Mouse (Mus musculus): ENCODE measurements around the gene Gm13287.
"Not testable (repeated sequence)": the region's sequence is repeated elsewhere in the genome, so short reads cannot be mapped to it uniquely, and the experiment has no call there.

The Gm13287 gene

DNA sequence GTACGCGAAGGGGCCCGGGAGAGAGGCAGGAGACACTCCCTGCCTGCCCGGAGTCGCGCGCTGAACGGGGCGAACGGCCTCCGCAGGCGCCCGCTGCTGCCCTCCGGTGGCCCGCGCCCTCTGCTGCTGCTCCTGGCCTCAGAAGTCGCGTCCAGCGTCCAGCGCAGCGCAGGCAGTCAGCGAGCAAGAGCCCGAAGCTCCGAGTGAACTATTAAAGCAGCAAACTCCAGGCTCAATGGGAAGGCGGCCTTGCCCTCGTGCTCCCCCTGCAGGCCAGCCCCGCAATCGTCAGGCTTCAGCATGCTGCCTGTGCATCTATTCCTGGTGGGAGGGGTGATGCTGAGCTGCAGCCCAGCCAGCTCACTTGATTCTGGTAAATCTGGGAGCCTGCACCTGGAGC, 6.0 kb upstream of the Gm13287 start, which contains the start of gene Gm13279:
Gm13279 (plus strand) TSS at position 301 of the 400 bp plus-strand sequence.
- DNase-seq (ENCODE audit: low spot score), result not testable (repeated sequence)

DNA sequence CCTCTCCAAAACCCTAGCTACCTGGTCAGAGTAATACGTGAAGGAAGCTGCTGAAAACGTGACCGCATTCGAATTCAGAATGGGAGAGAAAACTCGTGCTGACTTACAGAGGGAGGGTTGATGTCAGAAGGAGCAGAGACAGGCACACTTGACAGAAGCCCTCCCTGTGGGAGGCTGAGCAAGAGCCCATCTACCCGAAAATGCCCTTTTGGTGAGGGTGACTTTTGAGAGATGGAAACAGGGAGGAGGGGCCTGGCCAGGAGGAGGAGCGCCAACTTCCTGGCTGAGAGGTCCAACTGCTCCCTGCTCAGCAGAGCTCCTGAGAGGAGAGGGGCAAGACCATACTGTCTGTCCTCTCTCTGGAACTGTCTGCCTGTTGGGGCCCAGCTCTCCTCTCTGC, 3.7 kb upstream of the Gm13287 start, which contains the start of gene Gm13285:
Gm13285 (plus strand) TSS at position 301 of the 400 bp plus-strand sequence.
- not testable (repeated sequence) for DNase-seq (ENCODE audit: low spot score)

DNA sequence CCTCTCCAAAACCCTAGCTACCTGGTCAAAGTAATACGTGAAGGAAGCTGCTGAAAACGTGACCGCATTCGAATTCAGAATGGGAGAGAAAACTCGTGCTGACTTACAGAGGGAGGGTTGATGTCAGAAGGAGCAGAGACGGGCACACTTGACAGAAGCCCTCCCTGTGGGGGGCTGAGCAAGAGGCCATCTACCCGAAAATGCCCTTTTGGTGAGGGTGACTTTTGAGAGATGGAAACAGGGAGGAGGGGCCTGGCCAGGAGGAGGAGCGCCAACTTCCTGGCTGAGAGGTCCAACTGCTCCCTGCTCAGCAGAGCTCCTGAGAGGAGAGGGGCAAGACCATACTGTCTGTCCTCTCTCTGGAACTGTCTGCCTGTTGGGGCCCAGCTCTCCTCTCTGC, 2.2 kb downstream of the Gm13287 start, which contains the start of gene Gm13288:
Gm13288 (plus strand) TSS at position 301 of the 400 bp plus-strand sequence.
- DNase-seq (ENCODE audit: low spot score), result not testable (repeated sequence)

DNA sequence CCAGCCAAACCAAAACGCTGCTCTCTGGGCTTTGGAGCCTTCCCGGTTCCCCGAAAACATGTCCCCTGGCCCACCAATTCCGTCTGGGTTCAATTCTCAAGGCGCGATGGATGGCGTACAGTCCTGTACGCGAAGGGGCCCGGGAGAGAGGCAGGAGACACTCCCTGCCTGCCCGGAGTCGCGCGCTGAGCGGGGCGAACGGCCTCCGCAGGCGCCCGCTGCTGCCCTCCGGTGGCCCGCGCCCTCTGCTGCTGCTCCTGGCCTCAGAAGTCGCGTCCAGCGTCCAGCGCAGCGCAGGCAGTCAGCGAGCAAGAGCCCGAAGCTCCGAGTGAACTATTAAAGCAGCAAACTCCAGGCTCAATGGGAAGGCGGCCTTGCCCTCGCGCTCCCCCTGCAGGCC, 2.7 kb downstream of the Gm13287 start:
- DNase-seq (ENCODE audit: low spot score), result peak; percentile 6

DNA sequence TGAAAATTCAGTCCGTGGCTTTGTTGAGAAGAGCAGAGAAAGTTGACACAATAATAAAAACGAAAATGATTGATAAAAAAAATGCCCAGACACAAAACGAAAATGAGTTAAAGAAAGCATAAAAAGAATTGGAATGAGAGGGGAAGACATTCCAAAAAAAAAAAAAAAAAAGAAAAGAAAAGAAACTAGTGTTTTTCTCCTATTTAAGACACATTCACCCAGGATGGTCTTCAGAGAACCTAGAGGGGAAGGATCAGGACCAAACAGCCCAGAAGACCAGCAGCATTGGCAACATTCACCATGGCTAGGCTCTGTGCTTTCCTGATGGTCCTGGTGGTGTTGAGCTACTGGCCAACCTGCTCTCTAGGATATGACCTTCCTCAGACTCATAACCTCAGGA, 12.9 kb downstream of the Gm13287 start, which contains the start of gene Ifna7:
Ifna7 (plus strand) TSS at position 301 of the 400 bp plus-strand sequence.
- DNase-seq (ENCODE audit: low spot score), result no peak

DNA sequence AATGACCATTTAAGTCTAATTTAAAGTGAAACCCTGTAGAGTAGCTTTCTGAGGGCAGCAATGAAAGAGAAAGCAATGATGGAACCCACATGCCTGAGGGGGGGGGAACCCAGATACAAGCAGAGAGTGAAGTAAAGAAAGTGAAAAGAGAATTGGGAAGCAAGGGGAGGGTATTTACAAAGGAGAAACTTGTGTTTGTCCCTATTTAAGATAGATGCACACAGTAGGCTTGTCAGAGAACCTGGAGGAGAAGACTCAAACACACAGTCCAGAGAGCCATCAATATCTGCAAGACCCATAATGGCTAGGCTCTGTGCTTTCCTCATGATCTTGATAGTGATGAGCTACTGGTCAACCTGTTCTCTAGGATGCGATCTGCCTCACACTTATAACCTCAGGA, 16.6 kb downstream of the Gm13287 start, which contains the start of gene Ifna11:
Ifna11 (plus strand) TSS at position 301 of the 400 bp plus-strand sequence.
- DNase-seq (ENCODE audit: low spot score), result no peak

DNA sequence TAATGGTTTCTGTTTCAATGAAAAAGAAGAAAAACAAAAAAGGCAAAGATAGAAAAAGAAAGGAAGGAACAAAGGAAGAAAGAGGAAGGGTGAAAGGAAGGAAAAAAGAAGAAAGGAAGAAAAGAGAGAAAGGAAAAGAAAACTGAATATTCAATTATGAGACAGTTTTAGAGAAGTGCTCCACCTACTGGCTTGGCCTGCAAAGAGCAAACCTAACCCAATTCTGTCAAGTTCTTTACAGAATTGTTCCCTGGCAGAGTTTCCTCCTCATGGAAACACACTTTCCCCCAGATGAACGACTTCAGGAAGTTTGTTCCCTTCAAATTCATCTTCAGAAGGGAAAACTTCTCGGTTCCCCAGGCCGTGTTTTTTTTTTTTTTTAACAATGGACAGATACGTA, 19.9 kb downstream of the Gm13287 start:
- DNase-seq (ENCODE audit: low spot score), result no peak

DNA sequence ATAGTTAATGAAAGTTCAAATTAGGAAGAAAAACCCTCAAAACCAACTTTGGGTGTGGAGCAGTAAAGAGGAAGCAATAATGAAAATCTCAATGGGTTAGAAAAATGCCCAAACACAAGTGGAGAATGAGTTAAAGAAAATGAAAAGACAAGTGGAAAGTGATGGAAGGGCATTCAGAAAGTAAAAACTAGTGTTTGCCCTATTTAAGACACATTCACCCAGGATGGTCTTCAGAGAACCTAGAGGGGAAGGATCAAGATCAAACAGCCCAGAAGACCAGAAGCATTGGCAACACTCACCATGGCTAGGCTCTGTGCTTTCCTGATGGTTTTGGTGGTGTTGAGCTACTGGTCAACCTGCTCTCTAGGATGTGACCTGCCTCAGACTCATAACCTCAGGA, 24.1 kb downstream of the Gm13287 start, which contains the start of gene Ifna6:
Ifna6 (plus strand) TSS at position 301 of the 400 bp plus-strand sequence.
- DNase-seq (ENCODE audit: low spot score), result not testable (repeated sequence)

DNA sequence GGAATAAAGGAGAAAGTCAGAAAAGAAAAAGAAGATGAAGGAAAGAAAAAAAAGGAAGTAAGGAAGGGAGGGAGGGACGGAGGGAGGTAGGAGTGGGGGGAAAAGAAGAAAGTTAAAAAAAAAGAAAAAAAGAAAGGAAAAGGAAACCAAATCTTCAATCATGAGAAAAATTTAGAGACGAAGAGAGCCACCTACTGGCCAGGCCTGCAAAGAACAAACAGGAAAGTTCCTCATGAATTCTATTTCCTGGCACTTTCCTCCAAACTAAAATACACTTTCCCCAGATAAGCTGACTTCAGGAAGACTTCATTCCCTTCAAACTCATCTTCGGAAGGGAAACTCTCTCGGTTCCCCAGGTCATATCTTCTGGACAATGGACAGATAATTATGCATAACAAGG, 27.5 kb downstream of the Gm13287 start:
- peak; percentile 3 for DNase-seq (ENCODE audit: low spot score)

DNA sequence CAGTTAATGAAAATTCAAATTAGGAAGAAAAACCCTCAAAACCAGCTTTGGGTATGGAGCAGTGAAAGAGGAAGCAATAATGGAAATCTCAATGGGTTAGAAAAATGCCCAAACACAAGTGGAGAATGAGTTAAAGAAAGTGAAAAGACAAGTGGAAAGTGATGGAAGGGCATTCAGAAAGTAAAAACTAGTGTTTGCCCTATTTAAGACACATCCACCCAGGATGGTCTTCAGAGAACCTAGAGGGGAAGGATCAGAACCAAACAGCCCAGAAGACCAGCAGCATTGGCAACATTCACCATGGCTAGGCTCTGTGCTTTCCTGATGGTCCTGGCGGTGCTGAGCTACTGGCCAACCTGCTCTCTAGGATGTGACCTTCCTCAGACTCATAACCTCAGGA, 32.2 kb downstream of the Gm13287 start, which contains the start of gene Ifna5:
Ifna5 (plus strand) TSS at position 301 of the 400 bp plus-strand sequence.
- DNase-seq (ENCODE audit: low spot score), result not testable (repeated sequence)

DNA sequence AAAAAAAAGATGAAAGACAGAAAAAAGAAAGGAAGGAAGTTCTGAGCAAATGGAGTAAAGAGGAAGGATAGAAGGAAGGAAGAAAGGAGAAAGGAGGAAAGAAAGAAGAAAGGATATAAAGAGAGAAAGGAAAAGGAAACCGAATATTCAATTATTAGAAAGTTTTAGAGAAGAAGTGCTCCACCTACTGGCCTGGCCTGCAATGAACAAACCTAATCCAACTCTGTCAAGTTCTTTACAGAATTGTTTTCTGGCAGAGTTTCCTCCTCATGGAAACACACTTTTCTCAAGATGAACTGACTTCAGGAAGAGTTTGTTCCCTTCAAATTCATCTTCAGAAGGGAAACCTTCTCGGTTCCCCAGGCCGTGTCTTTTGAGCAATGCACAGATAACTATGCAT, 35.8 kb downstream of the Gm13287 start:
- DNase-seq (ENCODE audit: low spot score), result no peak

DNA sequence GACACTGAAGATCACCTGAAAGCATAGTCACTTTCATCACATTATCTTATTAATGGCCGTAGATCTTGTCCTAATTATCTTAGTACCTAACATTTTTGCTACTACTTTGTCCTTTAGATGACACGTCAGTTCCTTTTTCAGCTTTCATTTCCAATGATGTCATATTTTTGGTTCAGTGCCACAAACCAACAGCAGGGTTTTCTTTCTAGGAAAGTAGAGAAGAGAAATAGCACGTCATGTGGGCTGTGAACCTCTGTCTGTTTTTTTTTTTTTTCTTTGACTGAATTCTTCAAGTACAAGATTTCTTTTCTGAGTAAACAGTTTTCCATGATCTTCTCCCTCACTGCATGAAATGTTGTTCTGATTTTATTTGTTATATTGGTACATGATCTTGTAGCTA, 37.0 kb downstream of the Gm13287 start:
- DNase-seq (ENCODE audit: low spot score), result no peak

DNA sequence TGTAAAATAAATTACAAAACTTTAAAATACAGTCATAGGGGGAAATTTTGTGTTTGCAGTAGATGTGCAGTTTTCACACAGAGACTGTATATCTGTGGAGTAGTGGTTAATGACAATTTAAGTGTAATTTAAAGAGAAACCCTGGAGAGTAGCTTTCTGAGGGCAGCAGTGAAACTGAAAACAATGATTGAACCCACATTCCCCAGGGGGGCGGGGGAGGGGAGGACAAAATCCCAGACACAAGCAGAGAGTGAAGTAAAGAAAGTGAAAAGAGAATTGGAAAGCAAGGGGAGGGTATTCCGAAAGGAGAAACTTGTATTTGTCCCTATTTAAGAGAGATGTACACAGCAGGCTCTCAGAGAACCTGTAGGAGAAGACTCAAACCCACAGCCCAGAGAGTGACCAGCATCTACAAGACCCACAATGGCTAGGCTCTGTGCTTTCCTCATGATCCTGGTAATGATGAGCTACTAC, 38.4 kb downstream of the Gm13287 start, which contains the start of gene Ifna4:
Ifna4 (plus strand) TSS at position 424 of the 474 bp plus-strand sequence.
- no peak for DNase-seq (ENCODE audit: low spot score)

DNA sequence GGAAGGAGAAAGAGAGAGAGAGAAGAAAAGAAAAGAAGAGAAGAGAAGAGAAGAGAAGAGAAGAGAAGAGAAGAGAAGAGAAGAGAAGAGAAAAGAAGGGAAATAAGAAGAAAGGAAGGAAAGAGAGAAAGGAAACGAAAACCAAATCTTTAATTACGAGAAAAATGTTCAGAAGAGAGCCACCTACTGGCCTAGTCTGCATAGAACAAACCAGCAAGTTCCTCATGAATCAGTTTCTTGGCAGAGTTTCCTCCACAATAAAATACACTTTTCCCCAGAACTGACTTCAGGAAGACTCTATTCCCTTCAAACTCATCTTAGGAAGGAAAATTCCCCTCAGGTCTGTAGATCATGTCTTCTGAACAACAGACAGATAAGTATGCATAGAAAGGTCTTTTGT, 42.3 kb downstream of the Gm13287 start:
- no peak for DNase-seq (ENCODE audit: low spot score)

DNA sequence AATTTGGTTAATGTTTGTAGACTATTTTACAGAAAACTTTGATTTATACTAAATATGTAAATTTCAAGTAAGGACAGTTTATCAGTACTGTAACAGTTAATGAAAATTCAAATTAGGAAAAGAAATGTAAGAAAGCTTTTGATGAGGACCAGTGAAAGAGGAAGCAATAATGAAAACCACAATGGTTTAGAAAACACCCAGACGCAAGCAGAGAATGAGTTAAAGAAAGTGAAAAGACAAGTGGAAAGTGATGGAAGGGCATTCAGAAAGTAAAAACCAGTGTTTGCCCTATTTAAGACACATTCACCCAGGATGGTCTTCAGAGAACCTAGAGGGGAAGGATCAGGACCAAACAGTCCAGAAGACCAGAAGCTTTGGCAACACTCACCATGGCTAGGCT, 46.6 kb downstream of the Gm13287 start, which contains the start of gene Ifna1:
Ifna1 (plus strand) TSS at position 390 of the 400 bp plus-strand sequence.
- no peak for DNase-seq (ENCODE audit: low spot score)

DNA sequence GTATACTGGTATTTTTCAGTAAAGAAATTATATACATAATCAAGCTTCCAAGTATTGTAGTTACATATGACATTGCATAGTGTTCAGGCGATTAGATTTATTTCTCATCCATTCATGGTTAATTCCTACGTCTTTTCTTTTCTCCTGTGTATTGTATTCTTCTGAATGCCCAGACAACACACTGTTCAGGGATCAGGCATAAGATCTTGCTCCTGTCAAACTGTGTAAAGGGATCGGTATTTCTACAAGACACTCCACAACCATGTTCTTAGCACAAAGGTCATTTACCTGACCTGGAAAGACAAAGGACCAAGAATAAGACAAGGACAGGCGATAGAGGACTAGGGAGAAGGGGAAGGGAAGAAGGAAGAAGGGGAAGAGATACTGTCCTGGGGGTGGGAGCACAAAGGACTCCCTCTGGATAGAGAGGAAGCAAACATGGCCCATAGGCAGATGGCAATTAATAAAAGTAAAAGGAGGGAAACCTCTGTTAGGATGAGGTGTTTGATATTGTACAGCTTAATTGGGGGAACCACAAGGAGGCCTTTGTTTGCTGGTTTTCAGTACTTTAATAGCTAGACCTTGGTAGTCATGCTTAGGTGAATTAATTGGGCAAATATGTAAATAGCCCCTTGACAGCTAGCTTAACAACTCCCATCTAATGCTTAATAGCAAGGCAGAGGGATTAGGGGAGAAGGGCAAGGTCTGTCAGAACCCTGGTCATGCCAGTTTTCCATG, 48.1 kb downstream of the Gm13287 start:
- no peak for DNase-seq (ENCODE audit: low spot score)
